ENCODE assay signal across 8 mouse cellular contexts in genomic region chr5:129018782-129019489, GRCm38 (mm10). TPM values are rescaled to one million over a fixed set of nuclear protein-coding genes. Genes with fewer than 3 reads are reported as not detected.
DNase-seq lines count a peak whose midpoint lies in the region; ATAC-seq and TF ChIP-seq lines count a peak whose summit lies in the region.

No protein-coding gene starts in this region.

- H3K36me3 ChIP-seq in lung, embryonic 14.5 days (ENCODE audit: insufficient read depth), result peaks cover 22% of the 10 kb centered on the region
- peaks cover 31% of the 10 kb centered on the region for H3K36me3 ChIP-seq in embryonic facial prominence, embryonic 10.5 days (replicated peaks)
- H3K36me3 ChIP-seq in intestine, embryonic 15.5 days, result no peaks in the 10 kb centered on the region
- peaks cover 9% of the 10 kb centered on the region for H3K36me3 ChIP-seq in neural tube, embryonic 12.5 days

- WGBS in lung, embryonic 14.5 days, result 78% methylated on average over 13 of the region's 13 CpGs
- WGBS in embryonic facial prominence, embryonic 10.5 days, result 84% methylated on average over 13 of the region's 13 CpGs
- WGBS in intestine, embryonic 15.5 days, result 78% methylated on average over 13 of the region's 13 CpGs
- WGBS in neural tube, embryonic 12.5 days, result 86% methylated on average over 13 of the region's 13 CpGs

- H3K9ac ChIP-seq in lung, embryonic 14.5 days, result peak overlapping the region; percentile 73
- peak overlapping the region; percentile 60 for H3K9ac ChIP-seq in intestine, embryonic 15.5 days
- peak overlapping the region; percentile 74 for H3K9ac ChIP-seq in neural tube, embryonic 12.5 days

- H3K27ac ChIP-seq in lung, embryonic 14.5 days (ENCODE audit: low read depth), result peak overlapping the region; percentile 98
- H3K27ac ChIP-seq in embryonic facial prominence, embryonic 10.5 days (replicated peaks), result peak overlapping the region; percentile 99
- H3K27ac ChIP-seq in intestine, embryonic 15.5 days, result peak overlapping the region; percentile 97
- peak overlapping the region; percentile 93 for H3K27ac ChIP-seq in neural tube, embryonic 12.5 days

- ATAC-seq in lung, embryonic 14.5 days (ENCODE audit: insufficient read depth), result no peak
- no peak for ATAC-seq in intestine, embryonic 15.5 days
- no peak for ATAC-seq in neural tube, embryonic 12.5 days (ENCODE audit: low FRiP score, low read depth)

- no peak for DNase-seq in lung, embryonic 14.5 days
- no peak for DNase-seq in lung, postnatal 14 days
- no peak for DNase-seq in embryonic facial prominence, embryonic 10.5 days (ENCODE audit: low spot score)
- DNase-seq in right cerebral cortex, postnatal 4 days, result no peak
- no peak for DNase-seq in adrenal gland, postnatal 25 days
- no peak for DNase-seq in layer of hippocampus, postnatal 25 days (ENCODE audit: extremely low spot score in 1 of 2, low spot score in 1 of 2)

- peak overlapping the region; percentile 95 for H3K4me3 ChIP-seq in lung, embryonic 14.5 days (ENCODE audit: low read depth, low read length)
- H3K4me3 ChIP-seq in embryonic facial prominence, embryonic 10.5 days, result peak overlapping the region; percentile 91
- H3K4me3 ChIP-seq in intestine, embryonic 15.5 days (replicated peaks), result peak overlapping the region; percentile 92
- peak overlapping the region; percentile 86 for H3K4me3 ChIP-seq in neural tube, embryonic 12.5 days

- peaks cover 5% of the 10 kb centered on the region; the same call in 1 of the 2 replicates for H3K4me1 ChIP-seq in lung, embryonic 14.5 days (ENCODE audit: insufficient read depth)
- peaks cover 21% of the 10 kb centered on the region for H3K4me1 ChIP-seq in embryonic facial prominence, embryonic 10.5 days
- peaks cover 8% of the 10 kb centered on the region; the same call in 1 of the 2 replicates for H3K4me1 ChIP-seq in intestine, embryonic 15.5 days (replicated peaks)
- peaks cover 16% of the 10 kb centered on the region for H3K4me1 ChIP-seq in neural tube, embryonic 12.5 days

- H3K4me2 ChIP-seq in lung, embryonic 14.5 days, result peak overlapping the region; percentile 71
- H3K4me2 ChIP-seq in intestine, embryonic 15.5 days (replicated peaks), result peak overlapping the region; percentile 72
- peak overlapping the region; percentile 74 for H3K4me2 ChIP-seq in neural tube, embryonic 12.5 days (replicated peaks)

- no peak for TF ChIP-seq CTCF in lung, embryonic 14.5 days (IDR thresholded peaks at IDR 0.05; ENCODE audit: low read depth)

- no peaks in the 10 kb centered on the region for H3K9me3 ChIP-seq in lung, embryonic 14.5 days (ENCODE audit: low read depth, low read length)
- no peaks in the 10 kb centered on the region for H3K9me3 ChIP-seq in embryonic facial prominence, embryonic 10.5 days
- H3K9me3 ChIP-seq in intestine, embryonic 15.5 days, result no peaks in the 10 kb centered on the region
- no peaks in the 10 kb centered on the region for H3K9me3 ChIP-seq in neural tube, embryonic 12.5 days

- no peaks in the 10 kb centered on the region for H3K27me3 ChIP-seq in lung, embryonic 14.5 days (ENCODE audit: insufficient read depth, low read length)
- H3K27me3 ChIP-seq in embryonic facial prominence, embryonic 10.5 days (replicated peaks; ENCODE audit: low read depth, poor library complexity, severe bottlenecking), result no peaks in the 10 kb centered on the region
- no peaks in the 10 kb centered on the region for H3K27me3 ChIP-seq in intestine, embryonic 15.5 days (replicated peaks)
- no peaks in the 10 kb centered on the region for H3K27me3 ChIP-seq in neural tube, embryonic 12.5 days (replicated peaks)

RNA-seq across cellular contexts. Expression of gene Ran, which starts 0.9 kb away (rescaled TPM):
- polyA plus RNA-seq in lung, embryonic 14.5 days (2014; fragmentation: Nextera tagmentation; extraction: Ambion mirVana), result 737 and 751 TPM in 2 replicates
- 958 and 1,014 TPM in 2 replicates for polyA plus RNA-seq in embryonic facial prominence, embryonic 10.5 days (2016; fragmentation: Nextera tagmentation; extraction: Ambion mirVana)
- 527 and 602 TPM in 2 replicates for polyA plus RNA-seq in intestine, embryonic 15.5 days (2015; fragmentation: Nextera tagmentation; extraction: Ambion mirVana)
- polyA plus RNA-seq in neural tube, embryonic 12.5 days (2016; fragmentation: Nextera tagmentation; extraction: Ambion mirVana), result 578 and 608 TPM in 2 replicates
- 194 and 222 TPM in 2 replicates for total RNA-seq in adrenal gland, postnatal 25 days (2021)
- 100 to 1,000 TPM; 141 to 171 TPM for total RNA-seq in layer of hippocampus, postnatal 25 days (2021)

RNA-seq across cellular contexts. Expression of gene Stx2, which starts 10.6 kb away (rescaled TPM):
- polyA plus RNA-seq in lung, embryonic 14.5 days (2014; fragmentation: Nextera tagmentation; extraction: Ambion mirVana), result 27.1 and 28.5 TPM in 2 replicates
- polyA plus RNA-seq in embryonic facial prominence, embryonic 10.5 days (2016; fragmentation: Nextera tagmentation; extraction: Ambion mirVana), result 22.2 and 24.9 TPM in 2 replicates
- polyA plus RNA-seq in intestine, embryonic 15.5 days (2015; fragmentation: Nextera tagmentation; extraction: Ambion mirVana), result 21.1 and 24.1 TPM in 2 replicates
- polyA plus RNA-seq in neural tube, embryonic 12.5 days (2016; fragmentation: Nextera tagmentation; extraction: Ambion mirVana), result 29.9 and 37.0 TPM in 2 replicates
- total RNA-seq in adrenal gland, postnatal 25 days (2021), result 34.1 and 43.9 TPM in 2 replicates
- total RNA-seq in layer of hippocampus, postnatal 25 days (2021), result 10 to 100 TPM; 24.0 to 34.7 TPM
